In the genomic region with DNA sequence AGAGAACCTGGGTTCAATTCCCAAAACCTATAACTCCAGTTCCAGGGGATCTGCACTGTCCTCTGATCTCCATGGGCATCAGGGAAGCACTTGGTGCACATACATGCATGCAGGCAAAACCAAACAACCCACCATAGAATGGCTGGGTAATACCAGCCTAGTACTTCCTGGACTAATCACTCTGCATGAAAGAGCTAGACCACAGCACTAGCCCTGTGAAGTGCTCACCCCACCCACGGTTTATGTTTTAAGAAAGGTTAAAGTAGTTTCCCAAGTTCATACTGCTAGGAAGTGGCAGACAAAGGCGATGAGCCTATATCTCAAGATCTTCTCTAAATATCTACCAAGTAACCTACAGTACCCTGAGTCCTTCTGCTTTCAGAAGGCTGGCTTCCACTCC, we compare ENCODE assay signal across 15 mouse cellular contexts. TPM values are rescaled to one million over a fixed set of nuclear protein-coding genes. Genes with fewer than 3 reads are reported as not detected.
DNase-seq lines count a peak whose midpoint lies in the region; ATAC-seq lines count a peak whose summit lies in the region.
"Had no signal": no experiment of that assay in that cellular context is flagged by ENCODE, and none has a peak within 500 bp of the region (broad histone marks: within the 10 kb centered on the region; RNA-seq: fewer than 3 reads in every experiment).

No protein-coding gene starts in this region.

- peak; percentile 26 to 45 for DNase-seq in spleen, postnatal 36 days (ENCODE audit: low spot score in 2 of 2)
- no peak for DNase-seq in spleen, postnatal 14 days (ENCODE audit: low spot score in 2 of 2)
- DNase-seq in T-cell, adult 2 months (ENCODE audit: low spot score), result peak; percentile 73
- peak; percentile 60 for DNase-seq in induced T-regulatory cell, adult 2 months (ENCODE audit: low read depth)
- DNase-seq in left cerebral cortex, adult 18-20 months (ENCODE audit: low spot score in 2 of 2), result no peak
- DNase-seq in frontal cortex, postnatal 14 days (ENCODE audit: low spot score in 2 of 2), result no peak
- DNase-seq: cerebellum, adult 9-10 months; heart, postnatal 4 days; kidney, adult 2 months; kidney, postnatal 10 days; lung, embryonic 14.5 days; thymus, postnatal 14 days had no signal

- ATAC-seq in neutrophil, adult 5-6 weeks (ENCODE audit: extremely low read depth, insufficient number of reproducible peaks, low FRiP score, poor library complexity, severe bottlenecking), result peak; percentile 57; the same call in 1 of the 2 replicates
- ATAC-seq in cerebellum, adult (ENCODE audit: insufficient number of reproducible peaks, low FRiP score, low TSS enrichment), result no peak
- ATAC-seq: forebrain, embryonic 16.5 days had no signal

RNA-seq across cellular contexts. Expression of a gene that starts 51.6 kb away (rescaled TPM):
- total RNA-seq in neutrophil, adult 5-6 weeks (2017), result 310 and 328 TPM in 2 replicates
- 100 to 1,000 TPM; 125 to 129 TPM for total RNA-seq in left cerebral cortex, adult 18-20 months (2021)

Comparison
In these comparisons a context has a peak if more than half of its experiments do, and no peak if none do; other contexts are left out.
1. DNase-seq: peak in spleen, postnatal 36 days (2 of 2), T-cell, adult 2 months (single experiment) and induced T-regulatory cell, adult 2 months (single experiment); none in spleen, postnatal 14 days (0 of 2), left cerebral cortex, adult 18-20 months (0 of 2) and frontal cortex, postnatal 14 days (0 of 2).